Mouse (Mus musculus) small intestine, adult 2 months (tissue): ENCODE measurements around the gene Gm15127. TPM values are rescaled to one million over a fixed set of nuclear protein-coding genes. Genes with fewer than 3 reads are reported as not detected.
"Not testable (repeated sequence)": the region's sequence is repeated elsewhere in the genome, so short reads cannot be mapped to it uniquely, and the experiment has no call there.

ENCODE experiments used
- H3K27ac ChIP-seq: fragments of 200-500 bp; 2 replicates; pipeline ENCODE4 v1.5.1; 2012; ENCODE audit warnings: low read depth, low read length, control low read depth, inconsistent platforms; ENCODE audit not compliant: insufficient read depth
- H3K27me3 ChIP-seq: fragments of 200-500 bp; 2 replicates; pipeline ENCODE4 v1.6.1; 2012; ENCODE audit warnings: mild to moderate bottlenecking, moderate library complexity, low read length, inconsistent platforms; ENCODE audit not compliant: control insufficient read depth, insufficient read depth
- H3K36me3 ChIP-seq: fragments of 200-500 bp; 2 replicates; pipeline ENCODE4 v1.6.1; 2012; ENCODE audit warnings: mild to moderate bottlenecking, low read length, control low read depth, inconsistent platforms; ENCODE audit not compliant: control insufficient read depth, insufficient read depth
- H3K4me1 ChIP-seq: fragments of 200-500 bp; 2 replicates; pipeline ENCODE4 v1.6.1; 2012; ENCODE audit warnings: low read length, inconsistent platforms, mixed read lengths; ENCODE audit not compliant: control insufficient read depth, insufficient read depth, insufficient read length
- H3K4me3 ChIP-seq: fragments of 200-500 bp; 2 replicates; pipeline ENCODE4 v1.5.1; 2012; ENCODE audit warnings: low read depth, mild to moderate bottlenecking, control low read depth, inconsistent platforms, low read length, moderate library complexity
- WGBS: fragments of 180-500 bp; shearing (Covaris S2); methylation state at CpG from one replicate; pipeline ENCODE4 v1.1.7; 2018; 5-methylcytosine and 5-hydroxymethylcytosine counted together
- polyA plus RNA-seq: library from polyadenylated mRNA; depleted of rRNA; stranded (reverse); fragments of >200 nt; gene quantifications from 2 replicates; pipeline ENCODE4 v1.2.3, GENCODE M21; 2012; rRNA removed

Gm15127 gene
- not detected in 2 replicates for polyA plus RNA-seq

DNA sequence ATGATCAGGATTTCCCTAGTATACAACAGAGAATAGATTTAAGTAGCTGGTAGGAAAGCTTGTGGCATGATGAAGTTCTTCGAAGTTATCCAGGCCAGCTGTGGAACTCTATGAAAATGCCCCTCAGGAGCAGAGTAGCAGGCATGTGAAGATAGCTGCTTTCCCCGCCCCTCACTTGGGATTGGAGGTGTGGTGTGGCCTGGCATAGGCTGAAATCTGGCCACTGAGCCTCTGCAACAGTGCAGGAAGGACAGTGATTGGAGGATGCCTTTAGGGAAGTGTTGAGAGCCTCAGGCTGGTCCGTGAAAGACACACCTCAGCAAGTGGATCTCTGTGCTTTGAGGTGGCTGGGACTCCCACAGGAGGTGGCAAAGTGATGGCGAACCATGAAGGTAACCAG, at the start of gene Gm15127:
Gene Gm15127 (plus strand): TSS at position 301 of the 400 bp plus-strand sequence.
- not testable (repeated sequence) for H3K36me3 ChIP-seq, H3K4me1 ChIP-seq, H3K27me3 ChIP-seq, H3K27ac ChIP-seq, H3K4me3 ChIP-seq
- WGBS: 63% methylated on average over 3 of the region's 4 CpGs

DNA sequence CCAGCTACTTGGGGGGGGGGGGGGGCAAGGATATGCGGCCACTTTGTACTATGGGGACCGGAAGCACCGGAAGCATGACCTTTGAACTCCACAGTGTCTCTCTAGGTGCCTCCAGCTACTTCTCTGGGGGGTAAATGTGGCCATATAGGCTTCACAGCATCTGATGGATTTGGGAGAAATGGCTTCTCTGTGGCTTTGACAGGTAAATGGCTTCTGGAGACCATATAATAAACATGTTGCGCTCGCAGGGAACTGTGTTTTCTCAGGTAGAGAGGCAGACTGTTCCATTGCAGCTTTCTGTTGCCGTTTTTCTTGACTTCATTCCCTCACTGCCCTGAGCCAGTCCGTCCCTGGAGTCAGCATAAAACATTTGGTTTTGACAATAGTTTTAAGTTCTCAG, 48.3 kb upstream of the Gm15127 start, which contains the start of gene Gm8334:
Gene Gm8334 (minus strand): TSS at position 101 of the 400 bp plus-strand sequence.
- H3K27ac ChIP-seq, H3K36me3 ChIP-seq, H3K4me1 ChIP-seq, H3K27me3 ChIP-seq, H3K4me3 ChIP-seq: not testable (repeated sequence)
- 83% methylated on average over 4 of the region's 7 CpGs for WGBS

DNA sequence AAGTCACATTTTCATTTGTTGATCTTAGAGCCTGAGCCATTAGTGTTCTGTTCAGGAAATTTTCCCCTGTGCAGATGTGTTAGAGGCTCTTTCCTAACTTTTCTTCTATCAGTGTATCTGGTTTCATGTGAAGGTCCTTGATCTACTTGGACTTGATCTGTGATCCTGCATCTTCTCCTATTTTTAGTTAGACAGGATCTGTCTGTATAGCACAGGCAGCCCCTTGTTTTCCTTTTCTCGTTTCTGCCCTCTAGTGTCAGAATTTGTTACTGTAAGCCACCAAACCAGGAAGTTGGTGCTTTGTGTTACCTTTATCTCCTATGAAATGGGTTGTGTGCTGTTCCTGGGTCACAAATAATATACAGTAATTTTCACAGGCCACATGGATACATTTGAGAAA, 12.9 kb downstream of the Gm15127 start:
- H3K4me1 ChIP-seq, H3K27ac ChIP-seq, H3K36me3 ChIP-seq, H3K4me3 ChIP-seq, H3K27me3 ChIP-seq: not testable (repeated sequence)
- 5% methylated on average over 1 of the region's 1 CpGs for WGBS

Other genes starting within 250 kb of the Gm15127 start
- not detected in 2 replicates for gene Gm15114, start 174.6 kb upstream of the Gm15127 start, polyA plus RNA-seq
- not detected in 2 replicates for gene Gm8334, start 48.4 kb upstream of the Gm15127 start, polyA plus RNA-seq
- gene Luzp4, start 194.0 kb downstream of the Gm15127 start, polyA plus RNA-seq: not detected in 2 replicates